Mouse (Mus musculus) G1E (cell line): ENCODE results near the gene Mlf2. TPM values are rescaled to one million over a fixed set of nuclear protein-coding genes. Genes with fewer than 3 reads are reported as not detected.

ENCODE experiments used
- ATAC-seq: 2 replicates; pipeline ENCODE4 v1.8.0; 2016; ENCODE audit warnings: mild to moderate bottlenecking; ENCODE audit not compliant: insufficient number of reproducible peaks, poor library complexity, low FRiP score, severe bottlenecking; ENCODE audit errors: extremely low read depth
- DNase-seq: peaks from one replicate; pipeline ENCODE4 v3.0.0; 2012; ENCODE audit warnings: low spot score
- H3K27me3 ChIP-seq: 2 replicates; pipeline ENCODE4 v1.6.1; 2012; ENCODE audit warnings: mild to moderate bottlenecking, low read length, inconsistent platforms; ENCODE audit not compliant: insufficient read depth
- H3K36me3 ChIP-seq: replicated peaks from 2 replicates; pipeline ENCODE3; 2012; ENCODE audit warnings: mild to moderate bottlenecking, inconsistent platforms
- H3K4me1 ChIP-seq: 2 replicates; pipeline ENCODE4 v1.6.1; 2012; ENCODE audit warnings: low read depth, low read length, inconsistent platforms, mixed read lengths; ENCODE audit not compliant: insufficient read depth
- H3K4me3 ChIP-seq: 2 replicates; pipeline ENCODE4 v1.5.1; 2012; ENCODE audit warnings: low read depth, mild to moderate bottlenecking, inconsistent platforms, low read length, moderate library complexity, mixed read lengths
- H3K9me3 ChIP-seq: replicated peaks from 2 replicates; pipeline ENCODE4 v1.6.1; 2012; ENCODE audit warnings: inconsistent platforms
- CTCF ChIP-seq: IDR thresholded peaks from 2 replicates; pipeline ENCODE4 v1.5.1; 2012; ENCODE audit warnings: low read depth, low read length, inconsistent platforms, mixed read lengths
- GATA1 ChIP-seq: IDR thresholded peaks from 2 replicates; pipeline ENCODE4 v1.6.1; 2012; ENCODE audit warnings: borderline replicate concordance, low read length, inconsistent platforms, mixed read lengths
- GATA2 ChIP-seq: IDR thresholded peaks from 2 replicates; pipeline ENCODE4 v1.6.1; 2012; ENCODE audit warnings: low read depth, low read length, inconsistent platforms, borderline replicate concordance
- POLR2AphosphoS5 ChIP-seq: IDR thresholded peaks from 2 replicates; pipeline ENCODE4 v1.6.1; 2012; ENCODE audit warnings: low read depth, low read length, inconsistent platforms; ENCODE audit not compliant: insufficient replicate concordance
- TAL1 ChIP-seq: conservative IDR thresholded peaks from 2 replicates; pipeline ENCODE4 v1.6.1; 2012; ENCODE audit warnings: low read depth, low read length, inconsistent platforms, mixed read lengths
- polyA plus RNA-seq: library from polyadenylated mRNA; stranded (reverse); fragments of >175 nt; gene quantifications from 2 replicates; pipeline ENCODE4 v1.2.3, GENCODE M21; 2012
- total RNA-seq, 2 experiments: library from RNA; stranded (forward) in 1 of 2; stranded (reverse) in 1 of 2; fragments of 200-1000 nt in 1 of 2; fragments of >200 nt in 1 of 2; fragmentation: Nextera tagmentation in 1 of 2; gene quantifications; 2 replicates each; pipeline ENCODE4 v1.2.3; 2014 to 2017

The Mlf2 gene
- total and polyA plus RNA-seq, 3 experiments = 86.5 to 269 (median 180) TPM

GRCm38 (mm10) chr6:124903580-124904151, 27.5 kb upstream of the Mlf2 start:
- Histone ChIP-seq H3K36me3 (no peaks in the 10 kb centered on the region), H3K4me3 (peak overlapping the region; percentile 72), H3K27me3 (peaks cover 44% of the 10 kb centered on the region), H3K4me1 (peaks cover 11% of the 10 kb centered on the region), H3K9me3 (no peaks in the 10 kb centered on the region)
- ATAC-seq (peak; percentile 86), DNase-seq (peak; percentile 83)
- no peak for TF ChIP-seq GATA1
- no peak for TF ChIP-seq TAL1
- no peak for TF ChIP-seq GATA2
- TF ChIP-seq POLR2AphosphoS5 = no peak
- TF ChIP-seq CTCF = peak; percentile 97

- peaks cover 50% of the 10 kb centered on the region for H3K27me3 ChIP-seq
- H3K36me3 ChIP-seq = no peaks in the 10 kb centered on the region
- ATAC-seq (peak; percentile 51), DNase-seq (peak; percentile 84)
- peaks cover 11% of the 10 kb centered on the region for H3K4me1 ChIP-seq
- H3K9me3 ChIP-seq = no peaks in the 10 kb centered on the region
- TF ChIP-seq TAL1 = no peak
- peak; percentile 27; the same call in 1 of the 2 replicates for TF ChIP-seq CTCF
- peak overlapping the region; percentile 72 for H3K4me3 ChIP-seq
Measured at GRCm38 (mm10) chr6:124904161-124904981, 26.8 kb upstream of the Mlf2 start.

GRCm38 (mm10) chr6:124904991-124905860, 26.0 kb upstream of the Mlf2 start:
- no peak overlapping the region for H3K4me3 ChIP-seq
- DNase-seq = no peak
- TF ChIP-seq POLR2AphosphoS5 (no peak), TAL1 (no peak), CTCF (no peak), GATA1 (no peak), GATA2 (no peak)
- no peak for ATAC-seq
- H3K9me3 ChIP-seq = no peaks in the 10 kb centered on the region
- H3K4me1 ChIP-seq = peaks cover 14% of the 10 kb centered on the region
- H3K36me3 ChIP-seq = no peaks in the 10 kb centered on the region
- H3K27me3 ChIP-seq = peaks cover 52% of the 10 kb centered on the region

GRCm38 (mm10) chr6:124907767-124908166, 23.4 kb upstream of the Mlf2 start:
- ATAC-seq (no peak), DNase-seq (no peak)
- Histone ChIP-seq H3K36me3 (no peaks in the 10 kb centered on the region), H3K9me3 (no peaks in the 10 kb centered on the region), H3K27me3 (peaks cover 61% of the 10 kb centered on the region), H3K4me3 (no peak overlapping the region), H3K4me1 (peaks cover 17% of the 10 kb centered on the region)
- TF ChIP-seq CTCF = no peak
- TF ChIP-seq TAL1 = no peak
- no peak for TF ChIP-seq GATA2
- TF ChIP-seq POLR2AphosphoS5 = no peak
- TF ChIP-seq GATA1 = no peak

- peaks cover 84% of the 10 kb centered on the region for H3K27me3 ChIP-seq
- ATAC-seq = no peak
Measured at GRCm38 (mm10) chr6:124910032-124910431, 21.2 kb upstream of the Mlf2 start.

More at GRCm38 (mm10) chr6:124910032-124910431, 21.2 kb upstream of the Mlf2 start:
- TF ChIP-seq CTCF = no peak
- no peak for TF ChIP-seq GATA2
- TF ChIP-seq GATA1 = no peak
- no peak for TF ChIP-seq TAL1
- TF ChIP-seq POLR2AphosphoS5 = no peak
- Histone ChIP-seq H3K36me3 (no peaks in the 10 kb centered on the region), H3K4me3 (no peak overlapping the region), H3K9me3 (no peaks in the 10 kb centered on the region), H3K4me1 (peaks cover 11% of the 10 kb centered on the region)
- no peak for DNase-seq
